Mouse (Mus musculus) kidney, postnatal 0 days (tissue): ENCODE data around the gene Trcg1. TPM values are rescaled to one million over a fixed set of nuclear protein-coding genes. Genes with fewer than 3 reads are reported as not detected.

Experiments
- ATAC-seq: fragments of 200-750 bp; cut with Nextera tagmentation; replicated peaks from 2 replicates; pipeline ENCODE4 v1.8.0; 2017; ENCODE audit warnings: low read depth, moderate number of reproducible peaks, moderate TSS enrichment, moderate library complexity; ENCODE audit not compliant: low FRiP score
- DNase-seq: peaks from one replicate; pipeline ENCODE4 v3.0.0-alpha.2; 2016; ENCODE audit warnings: low spot score
- H3K27ac ChIP-seq: fragments of 300-500 bp; sonication (generic); 2 replicates; pipeline ENCODE4 v1.5.1; 2014; ENCODE audit warnings: mild to moderate bottlenecking
- H3K27me3 ChIP-seq: fragments of 300-500 bp; sonication (generic); 2 replicates; pipeline ENCODE4 v1.6.1; 2014; ENCODE audit warnings: low read length, mixed read lengths; ENCODE audit not compliant: insufficient read depth
- H3K36me3 ChIP-seq: fragments of 300-500 bp; sonication (generic); 2 replicates; pipeline ENCODE4 v1.6.1; 2014; ENCODE audit warnings: low read length, mixed read lengths; ENCODE audit not compliant: insufficient read depth
- H3K4me1 ChIP-seq: fragments of 300-500 bp; sonication (generic); replicated peaks from 2 replicates; pipeline ENCODE4 v1.6.1; 2014; ENCODE audit warnings: antibody characterized with exemption, low read length, mixed read lengths; ENCODE audit not compliant: insufficient read depth
- H3K4me2 ChIP-seq: fragments of 300-500 bp; sonication (generic); 2 replicates; pipeline ENCODE4 v1.6.1; 2014; ENCODE audit warnings: mild to moderate bottlenecking, low read length, moderate library complexity, mixed read lengths
- H3K4me3 ChIP-seq: fragments of 300-500 bp; sonication (generic); replicated peaks from 2 replicates; pipeline ENCODE4 v1.5.1; 2014; ENCODE audit warnings: low read depth, low read length
- H3K9ac ChIP-seq: fragments of 300-500 bp; sonication (generic); 2 replicates; pipeline ENCODE4 v1.6.1; 2014; ENCODE audit warnings: low read depth, low read length
- H3K9me3 ChIP-seq: fragments of 300-500 bp; sonication (generic); replicated peaks from 2 replicates; pipeline ENCODE4 v1.6.1; 2016; ENCODE audit warnings: low read length, inconsistent platforms, mixed read lengths
- CTCF ChIP-seq: IDR thresholded peaks from 2 replicates; pipeline ENCODE4 v1.5.1; 2016; ENCODE audit warnings: antibody characterized with exemption, low read depth, mild to moderate bottlenecking, moderate library complexity
- WGBS: fragments of 180-500 bp; shearing (Covaris S2); extraction: QIAGEN DNeasy Blood & Tissue Kit; methylation state at CpG from one replicate; pipeline ENCODE4 v1.1.7; 2014; 5-methylcytosine and 5-hydroxymethylcytosine counted together
- polyA plus RNA-seq: library from polyadenylated mRNA; unstranded; fragments of >200 nt; fragmentation: Nextera tagmentation; extraction: Ambion mirVana; gene quantifications from 2 replicates; pipeline ENCODE4 v1.2.1, GENCODE M21; 2015

Trcg1 gene
- polyA plus RNA-seq, 1 experiment from 2014 or later: 0.04 TPM

GRCm38 (mm10) chr9:57256861-57257260, 20.5 kb downstream of the Trcg1 start:
- ATAC-seq: no peak
- Histone ChIP-seq H3K9ac (no peak overlapping the region), H3K9me3 (no peaks in the 10 kb centered on the region), H3K27me3 (no peaks in the 10 kb centered on the region), H3K4me3 (no peak overlapping the region), H3K27ac (no peak overlapping the region), H3K4me2 (no peak overlapping the region), H3K36me3 (peaks cover 52% of the 10 kb centered on the region), H3K4me1 (peaks cover 15% of the 10 kb centered on the region)
- 92% methylated on average over 11 of the region's 11 CpGs for WGBS
- no peak for DNase-seq
- TF ChIP-seq CTCF: no peak

- Histone ChIP-seq H3K9ac (no peak overlapping the region), H3K36me3 (peaks cover 47% of the 10 kb centered on the region), H3K9me3 (no peaks in the 10 kb centered on the region), H3K4me1 (peaks cover 15% of the 10 kb centered on the region), H3K27me3 (no peaks in the 10 kb centered on the region), H3K4me3 (no peak overlapping the region), H3K4me2 (no peak overlapping the region), H3K27ac (no peak overlapping the region)
- TF ChIP-seq CTCF: no peak
- ATAC-seq (no peak), DNase-seq (no peak)
- 93% methylated on average over 9 of the region's 9 CpGs for WGBS
These were observed 21.3 kb downstream of the Trcg1 start for GRCm38 (mm10) chr9:57257627-57258026.

DNA sequence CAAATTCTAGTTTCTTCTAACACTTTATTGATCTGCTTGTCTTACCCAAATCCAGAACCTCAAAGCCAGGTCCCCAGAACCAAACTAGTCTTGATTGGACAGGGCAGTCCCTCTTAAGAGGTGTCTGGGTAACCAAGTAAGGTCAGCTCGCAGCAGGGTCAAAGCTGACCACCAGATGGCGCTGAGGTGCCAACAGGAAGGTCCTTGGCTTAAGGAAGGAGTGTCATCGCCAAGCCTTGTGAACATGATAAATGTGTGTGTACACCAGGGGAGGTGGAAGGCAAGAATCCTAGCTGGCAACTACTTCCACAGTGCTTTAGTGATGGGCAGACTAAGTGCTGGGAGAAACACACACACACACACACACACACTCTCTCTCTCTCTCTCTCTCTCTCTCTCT, 23.4 kb downstream of the Trcg1 start:
- ATAC-seq (no peak; the same call in 1 of the 2 replicates), DNase-seq (peak; percentile 95)
- Histone ChIP-seq H3K4me2 (peak overlapping the region; percentile 92), H3K27ac (no peak overlapping the region), H3K4me3 (no peak overlapping the region), H3K9me3 (no peaks in the 10 kb centered on the region), H3K36me3 (peaks cover 35% of the 10 kb centered on the region), H3K27me3 (no peaks in the 10 kb centered on the region), H3K9ac (no peak overlapping the region), H3K4me1 (peaks cover 15% of the 10 kb centered on the region)
- WGBS: 7% methylated on average over 3 of the region's 3 CpGs
- TF ChIP-seq CTCF: peak; percentile 99

- no peak for TF ChIP-seq CTCF
- Histone ChIP-seq H3K9me3 (no peaks in the 10 kb centered on the region), H3K27ac (no peak overlapping the region), H3K4me2 (peak overlapping the region; percentile 92), H3K4me3 (peak overlapping the region; percentile 82), H3K36me3 (peaks cover 26% of the 10 kb centered on the region), H3K4me1 (peaks cover 15% of the 10 kb centered on the region), H3K27me3 (no peaks in the 10 kb centered on the region), H3K9ac (peak overlapping the region; percentile 86; the same call in 1 of the 2 replicates)
- DNase-seq (no peak), ATAC-seq (no peak)
- 23% methylated on average over 12 of the region's 12 CpGs for WGBS
These were observed 24.6 kb downstream of the Trcg1 start for GRCm38 (mm10) chr9:57260940-57261339.

DNA sequence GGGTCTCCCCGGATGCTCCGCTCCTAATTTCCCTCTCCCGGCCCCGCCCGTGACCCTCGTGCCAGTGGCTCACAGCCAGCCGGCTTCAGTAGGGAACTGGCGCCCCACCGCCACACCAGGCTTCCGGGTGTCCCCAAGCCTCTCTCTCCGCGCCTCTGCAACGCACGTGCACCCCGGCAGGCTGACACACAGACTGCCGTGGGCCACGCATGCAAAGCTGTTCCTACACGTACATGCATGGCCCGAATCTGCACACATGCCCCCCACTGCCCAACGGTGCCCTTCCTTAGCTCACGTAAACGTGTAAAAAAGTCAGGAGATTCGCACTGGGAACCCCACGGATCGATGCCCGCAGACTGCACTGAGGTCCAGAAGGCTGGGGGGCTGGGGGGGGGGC, 25.2 kb downstream of the Trcg1 start:
- peak overlapping the region; percentile 86 for H3K9ac ChIP-seq
- no peaks in the 10 kb centered on the region for H3K9me3 ChIP-seq
- WGBS: under 1% methylated on average over 26 of the region's 26 CpGs
- peak overlapping the region; percentile 75 for H3K27ac ChIP-seq
- H3K4me1 ChIP-seq: peaks cover 15% of the 10 kb centered on the region
- ATAC-seq: peak; percentile 21; the same call in 1 of the 2 replicates
- H3K4me2 ChIP-seq: peak overlapping the region; percentile 92
- H3K4me3 ChIP-seq: peak overlapping the region; percentile 82
- no peaks in the 10 kb centered on the region for H3K27me3 ChIP-seq
- H3K36me3 ChIP-seq: peaks cover 20% of the 10 kb centered on the region
- no peak for TF ChIP-seq CTCF
- DNase-seq: peak; percentile 57

- peak; percentile 72 for TF ChIP-seq CTCF
- ATAC-seq: peak; percentile 80
- peak; percentile 78 for DNase-seq
- under 1% methylated on average over 85 of the region's 87 CpGs for WGBS
- peaks cover 15% of the 10 kb centered on the region for H3K4me1 ChIP-seq
- H3K9ac ChIP-seq: peak within 1 kb of the TSS; percentile 86
- peak within 1 kb of the TSS; percentile 92 for H3K4me2 ChIP-seq
- H3K27me3 ChIP-seq: no peaks in the 10 kb centered on the region
- peak within 1 kb of the TSS; percentile 82 for H3K4me3 ChIP-seq
- H3K36me3 ChIP-seq: peaks cover 14% of the 10 kb centered on the region
- no peaks in the 10 kb centered on the region for H3K9me3 ChIP-seq
- peak within 1 kb of the TSS; percentile 75 for H3K27ac ChIP-seq
These were observed 25.8 kb downstream of the Trcg1 start, which contains the start of gene 1700017B05Rik for GRCm38 (mm10) chr9:57261913-57262794. 1700017B05Rik (minus strand) TSS chr9:57262612.
